Mouse (Mus musculus) heart, adult 2 months (tissue): ENCODE results near the gene Map3k21. TPM values are rescaled to one million over a fixed set of nuclear protein-coding genes. Genes with fewer than 3 reads are reported as not detected.

Experiments used
- DNase-seq, 2 experiments: peaks; one replicate each; pipeline ENCODE4 v3.0.0; 2021
- H3K27ac ChIP-seq: fragments of 200-600 bp; 2 replicates; pipeline ENCODE4 v1.8.1; 2022
- H3K27me3 ChIP-seq: fragments of 200-500 bp; 2 replicates; pipeline ENCODE4 v1.6.1; 2012; ENCODE audit warnings: mild to moderate bottlenecking, low read length, inconsistent platforms, mixed read lengths; ENCODE audit not compliant: control insufficient read depth, insufficient read depth
- H3K36me3 ChIP-seq: fragments of 200-500 bp; 2 replicates; pipeline ENCODE4 v1.6.1; 2012; ENCODE audit warnings: low read length, inconsistent platforms; ENCODE audit not compliant: control insufficient read depth, insufficient read depth
- H3K4me1 ChIP-seq: fragments of 200-500 bp; 2 replicates; pipeline ENCODE4 v1.6.1; 2011; ENCODE audit warnings: low read length; ENCODE audit not compliant: control insufficient read depth, insufficient read depth
- H3K4me3 ChIP-seq: fragments of 200-600 bp; 2 replicates; pipeline ENCODE4 v1.8.1; 2022
- H3K79me2 ChIP-seq: fragments of 200-500 bp; replicated peaks from 2 replicates; pipeline ENCODE4 v1.6.1; 2012; ENCODE audit warnings: mild to moderate bottlenecking, inconsistent platforms, low read length, moderate library complexity, mixed read lengths; ENCODE audit not compliant: control insufficient read depth, insufficient read depth
- H3K9ac ChIP-seq: fragments of 200-500 bp; 2 replicates; pipeline ENCODE4 v1.6.1; 2012; ENCODE audit warnings: low read depth, mild to moderate bottlenecking, control low read depth, inconsistent platforms, low read length, mixed read lengths
- CTCF ChIP-seq: fragments of 200-600 bp; IDR thresholded peaks from 2 replicates; pipeline ENCODE4 v1.8.1; 2022; ENCODE audit warnings: antibody characterized with exemption, mild to moderate bottlenecking, moderate library complexity
- EP300 ChIP-seq: fragments of 200-500 bp; IDR thresholded peaks from 2 replicates; pipeline ENCODE4 v1.6.1; 2011; ENCODE audit warnings: low read depth, low read length, control low read depth; ENCODE audit not compliant: insufficient read depth
- POLR2A ChIP-seq: fragments of 200-500 bp; IDR thresholded peaks from 2 replicates; pipeline ENCODE4 v1.6.1; 2011; ENCODE audit warnings: mild to moderate bottlenecking, low read depth, low read length, control low read depth; ENCODE audit not compliant: insufficient read depth
- WGBS: fragments of 180-500 bp; shearing (Covaris S2); methylation state at CpG from one replicate; pipeline ENCODE4 v1.1.7; 2018; 5-methylcytosine and 5-hydroxymethylcytosine counted together
- intact Hi-C: fragments of 180-260 bp; cut with DNase I; formaldehyde crosslinking; loops from one replicate; pipeline ENCODE4 v1.15.1; 2025
- polyA plus RNA-seq: library from polyadenylated mRNA; depleted of rRNA; stranded (reverse); fragments of >200 nt; gene quantifications from 2 replicates; pipeline ENCODE4 v1.2.3, GENCODE M21; 2012
- total RNA-seq, 2 experiments: library from RNA; stranded (reverse); gene quantifications; 2 replicates each; pipeline ENCODE4 v1.2.3; 2021

Gene Map3k21
- total and polyA plus RNA-seq, 3 experiments: 0.51 to 1.1 (median 0.66) TPM

- intact Hi-C loops: no loop called here
- no peak overlapping the region for H3K27ac ChIP-seq
- 92% methylated on average over 6 of the region's 6 CpGs for WGBS
These were observed 21.6 kb downstream of the Map3k21 start for GRCm38 (mm10) chr8:125931822-125932221.

GRCm38 (mm10) chr8:125935649-125936048 is 25.4 kb downstream of the Map3k21 start:
- TF ChIP-seq CTCF (peak; percentile 82), POLR2A (no peak)
- intact Hi-C loops: no loop called here
- H3K4me1 ChIP-seq: no peaks in the 10 kb centered on the region
- WGBS: 46% methylated on average over 9 of the region's 9 CpGs
- H3K36me3 ChIP-seq: no peaks in the 10 kb centered on the region
- peak; percentile 13 to 47 for DNase-seq
- no peak overlapping the region for H3K27ac ChIP-seq
- H3K4me3 ChIP-seq: no peak overlapping the region
- no peaks in the 10 kb centered on the region for H3K79me2 ChIP-seq
- no peak overlapping the region for H3K9ac ChIP-seq
- H3K27me3 ChIP-seq: no peaks in the 10 kb centered on the region

More at GRCm38 (mm10) chr8:125931822-125932221, 21.6 kb downstream of the Map3k21 start:
- no peak for DNase-seq
- TF ChIP-seq CTCF (no peak), POLR2A (no peak), EP300 (no peak)
- Histone ChIP-seq H3K79me2 (no peaks in the 10 kb centered on the region), H3K9ac (no peak overlapping the region), H3K27me3 (no peaks in the 10 kb centered on the region), H3K36me3 (no peaks in the 10 kb centered on the region), H3K4me3 (no peak overlapping the region), H3K4me1 (no peaks in the 10 kb centered on the region)

GRCm38 (mm10) chr8:125944511-125944910 is 34.3 kb downstream of the Map3k21 start:
- TF ChIP-seq CTCF: no peak
- no peak for TF ChIP-seq EP300
- TF ChIP-seq POLR2A: no peak
- WGBS: 79% methylated on average over 4 of the region's 4 CpGs

GRCm38 (mm10) chr8:125948696-125949308 is 38.6 kb downstream of the Map3k21 start:
- Histone ChIP-seq H3K79me2 (no peaks in the 10 kb centered on the region), H3K4me3 (no peak overlapping the region), H3K27ac (no peak overlapping the region), H3K9ac (no peak overlapping the region), H3K36me3 (no peaks in the 10 kb centered on the region), H3K27me3 (no peaks in the 10 kb centered on the region), H3K4me1 (no peaks in the 10 kb centered on the region; the same call in 1 of the 2 replicates)
- no peak for TF ChIP-seq CTCF
- no peak for TF ChIP-seq POLR2A
- no peak for TF ChIP-seq EP300
- no peak for DNase-seq
- 73% methylated on average over 9 of the region's 9 CpGs for WGBS
- intact Hi-C loops: no loop called here

More at GRCm38 (mm10) chr8:125944511-125944910, 34.3 kb downstream of the Map3k21 start:
- Histone ChIP-seq H3K9ac (no peak overlapping the region), H3K27ac (no peak overlapping the region), H3K27me3 (no peaks in the 10 kb centered on the region), H3K36me3 (no peaks in the 10 kb centered on the region), H3K79me2 (no peaks in the 10 kb centered on the region), H3K4me1 (no peaks in the 10 kb centered on the region), H3K4me3 (no peak overlapping the region)
- intact Hi-C loops: no loop called here
- no peak for DNase-seq

- Histone ChIP-seq H3K27ac (no peak overlapping the region), H3K4me3 (no peak overlapping the region), H3K9ac (no peak overlapping the region), H3K36me3 (no peaks in the 10 kb centered on the region), H3K79me2 (no peaks in the 10 kb centered on the region), H3K4me1 (no peaks in the 10 kb centered on the region; the same call in 1 of the 2 replicates), H3K27me3 (no peaks in the 10 kb centered on the region)
- no peak for TF ChIP-seq POLR2A
- TF ChIP-seq EP300: peak; percentile 73; the same call in 1 of the 2 replicates
- TF ChIP-seq CTCF: peak; percentile 92
- peak; percentile 64 to 72 for DNase-seq
- intact Hi-C loops: no loop called here
- 19% methylated on average over 23 of the region's 23 CpGs for WGBS
These were observed 40.0 kb downstream of the Map3k21 start for GRCm38 (mm10) chr8:125950007-125950940.
